Mouse (Mus musculus): ENCODE measurements around the gene Pttg1ip.

The Pttg1ip gene

DNA sequence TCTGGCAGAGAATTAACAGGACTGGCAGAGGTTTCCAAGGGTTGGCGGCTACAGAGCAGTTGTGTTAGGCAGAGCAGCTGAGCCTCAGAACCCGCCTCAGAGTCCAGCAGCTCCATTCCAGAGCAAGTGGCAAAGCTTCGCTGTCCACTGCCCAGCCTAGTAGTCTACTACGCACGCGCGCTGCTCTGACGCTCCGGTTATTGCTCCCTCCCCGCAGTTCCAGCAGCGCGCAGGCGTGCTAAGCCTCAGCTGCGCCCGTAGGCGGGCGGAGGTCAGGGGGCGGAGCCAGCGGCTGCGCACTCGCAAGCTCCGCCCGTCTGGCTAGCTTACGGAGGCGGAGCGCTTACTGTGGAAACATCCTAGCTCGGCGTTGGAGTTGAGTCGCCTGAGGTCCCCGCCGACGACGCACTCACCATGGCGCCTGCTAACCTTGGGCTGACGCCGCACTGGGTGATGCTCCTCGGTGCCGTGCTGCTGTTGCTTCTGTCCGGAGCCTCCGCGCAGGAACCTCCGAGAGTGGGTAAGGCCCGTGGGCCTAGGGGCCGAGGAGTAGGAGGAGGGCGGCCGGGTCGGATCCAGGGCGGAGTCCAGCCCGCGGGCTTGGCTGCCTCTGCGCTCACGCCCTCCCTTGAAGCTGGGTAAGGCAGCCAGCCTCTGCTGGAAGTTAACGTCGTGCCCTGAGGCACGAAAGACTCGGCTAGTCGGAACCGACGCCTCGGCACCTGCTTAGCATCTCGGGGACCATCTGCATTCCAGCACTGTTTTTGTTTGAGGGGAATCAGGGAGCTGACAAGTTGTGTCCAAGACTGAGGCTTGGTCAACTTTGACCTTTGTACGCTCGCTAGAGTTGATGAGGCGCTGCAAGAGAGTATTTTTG lies at the start of gene Pttg1ip:
Gene Pttg1ip, plus strand, starts transcription at position 313 of the 877 bp plus-strand sequence.
- peak; percentile 94 to 95 for DNase-seq

DNA sequence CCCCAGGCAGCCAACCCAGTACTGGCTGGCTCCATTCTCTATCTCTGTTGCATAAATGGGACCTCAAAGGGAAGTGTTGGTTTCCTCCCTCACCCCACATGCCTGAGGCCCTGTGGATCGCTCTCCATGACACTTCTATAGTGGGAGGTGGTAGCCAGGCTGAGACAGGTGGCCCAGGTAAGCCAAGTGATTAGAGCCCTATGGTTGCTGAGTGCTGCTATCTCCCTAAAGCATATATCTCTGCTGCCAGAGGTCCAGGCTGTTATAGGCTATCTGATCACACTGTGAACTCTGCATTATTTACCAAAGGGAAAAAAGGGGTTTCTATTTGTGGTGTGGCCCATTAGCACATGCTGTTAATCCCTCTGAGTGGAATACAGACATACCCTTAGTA lies 49.5 kb upstream of the Pttg1ip start:
- no peak for DNase-seq

DNA sequence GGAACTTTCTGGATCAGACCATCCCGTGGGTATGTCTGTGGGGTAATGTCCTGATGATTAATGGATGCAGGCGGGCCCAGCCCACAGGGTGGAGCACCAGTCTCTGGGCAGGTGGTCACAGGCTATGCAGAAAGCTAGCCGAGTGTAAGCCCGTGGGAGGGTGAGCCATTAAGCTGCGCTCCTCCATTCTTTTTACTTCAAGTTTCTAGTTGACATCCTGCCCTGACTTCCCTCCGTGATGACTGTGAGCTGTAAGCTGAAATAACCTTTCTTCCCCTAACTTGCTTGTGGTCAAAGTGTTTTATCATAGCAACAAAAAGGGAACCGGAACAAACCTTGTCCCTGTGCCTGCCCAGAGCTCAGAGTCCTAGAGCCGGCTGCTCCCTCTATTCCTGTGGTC lies 44.8 kb upstream of the Pttg1ip start:
- DNase-seq = peak; percentile 34

DNA sequence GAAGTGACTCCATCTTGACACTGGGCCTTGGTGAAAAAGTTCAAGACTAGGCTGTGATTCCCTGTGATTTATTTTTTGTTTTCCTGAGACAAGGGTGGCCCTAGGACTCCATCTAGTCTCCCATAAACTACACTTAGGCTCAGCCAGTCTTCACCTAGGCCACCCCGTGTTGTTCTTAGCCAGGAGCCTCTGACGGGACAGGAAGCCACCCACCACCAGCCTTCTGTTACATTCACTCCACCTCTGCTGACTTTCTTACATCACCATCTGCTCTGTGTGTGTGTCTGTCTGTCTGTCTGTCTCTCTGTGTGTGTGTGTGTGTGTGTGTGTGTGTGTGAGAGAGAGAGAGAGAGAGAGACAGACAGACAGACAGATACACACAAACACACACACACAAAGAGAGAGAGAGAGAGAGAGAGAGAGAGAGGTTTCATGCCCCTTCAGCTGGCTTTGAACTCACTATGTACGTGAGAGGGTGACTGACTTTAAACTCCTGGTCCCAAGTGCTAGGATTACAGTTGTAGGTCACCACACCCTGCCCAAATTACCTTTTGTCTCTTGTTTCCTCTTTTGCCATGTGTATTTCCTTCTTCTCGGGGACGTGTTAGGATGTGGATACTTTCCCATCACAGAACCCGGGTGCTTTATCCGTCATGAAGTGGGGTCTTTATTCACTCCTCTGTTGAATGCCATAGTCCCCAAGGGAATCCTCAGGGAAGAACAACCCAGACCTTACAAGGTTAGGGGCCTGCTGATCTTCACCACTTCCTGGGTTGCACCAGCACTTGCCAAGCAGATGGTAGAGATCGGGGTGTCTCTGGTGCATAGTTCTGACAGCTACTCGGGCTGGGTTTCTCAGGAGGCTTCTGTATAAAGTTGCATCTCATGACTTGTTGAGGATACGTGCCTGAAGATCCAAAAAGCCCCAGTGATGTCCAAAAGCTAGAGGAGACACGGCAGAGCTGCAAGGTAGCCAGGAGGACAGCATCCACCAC lies 44.0 kb upstream of the Pttg1ip start:
- peak in 1 of 2 experiments; percentile 22 for DNase-seq

DNA sequence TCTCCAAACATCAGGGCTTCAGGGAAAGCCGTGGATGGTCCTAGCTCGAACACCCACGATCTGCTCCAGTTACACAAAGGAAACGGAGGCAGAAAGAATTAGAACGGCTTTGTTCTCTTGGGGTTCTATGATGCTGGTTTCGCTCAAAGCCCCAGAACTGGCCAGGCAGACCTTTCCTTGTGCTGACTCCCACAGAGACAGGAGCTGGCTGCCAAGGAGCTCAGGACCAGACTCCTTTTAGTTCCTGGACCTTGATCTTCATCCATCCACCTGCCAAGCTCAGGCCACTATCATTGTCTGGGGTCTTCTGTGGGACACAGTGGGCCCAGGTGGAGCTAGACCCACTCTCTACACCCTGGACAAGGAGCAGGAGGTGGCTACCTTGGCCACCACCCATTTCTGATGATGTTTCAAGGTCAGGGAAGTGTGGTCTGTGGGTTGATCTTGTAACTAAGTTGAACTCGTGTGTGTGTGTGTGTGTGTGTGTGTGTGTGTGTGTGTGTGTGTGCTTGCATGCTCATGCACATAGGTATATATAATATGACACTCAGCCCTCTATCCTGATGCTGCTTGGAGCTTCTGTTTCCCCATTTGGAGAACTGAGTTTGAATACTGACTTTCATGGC lies 42.1 kb upstream of the Pttg1ip start:
- no peak for DNase-seq

- DNase-seq = no peak
Observed at GRCm38 (mm10) chr10:77540576-77541102, 40.9 kb upstream of the Pttg1ip start.

- DNase-seq = no peak
Observed at GRCm38 (mm10) chr10:77541864-77542666, 39.5 kb upstream of the Pttg1ip start.

DNA sequence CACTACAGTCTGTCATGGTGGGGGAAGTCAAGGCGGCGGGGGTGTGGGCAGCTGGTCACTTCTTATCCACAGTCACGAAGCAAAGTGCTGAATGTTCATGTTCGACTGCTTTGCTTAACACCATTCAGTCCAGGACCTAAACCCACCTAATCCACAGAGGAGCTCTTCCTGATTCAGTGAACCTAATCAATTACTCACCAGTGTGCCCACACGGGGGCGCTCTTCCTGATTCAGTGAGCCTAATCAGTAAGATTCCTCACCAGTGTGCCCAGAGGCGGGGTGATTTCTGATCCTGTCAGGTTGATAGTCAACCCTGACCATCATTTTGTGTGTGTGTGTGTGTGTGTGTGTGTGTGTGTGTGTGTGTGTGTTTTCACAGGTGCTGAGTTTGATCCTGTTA lies 38.3 kb upstream of the Pttg1ip start:
- DNase-seq = peak; percentile 74 to 77

DNA sequence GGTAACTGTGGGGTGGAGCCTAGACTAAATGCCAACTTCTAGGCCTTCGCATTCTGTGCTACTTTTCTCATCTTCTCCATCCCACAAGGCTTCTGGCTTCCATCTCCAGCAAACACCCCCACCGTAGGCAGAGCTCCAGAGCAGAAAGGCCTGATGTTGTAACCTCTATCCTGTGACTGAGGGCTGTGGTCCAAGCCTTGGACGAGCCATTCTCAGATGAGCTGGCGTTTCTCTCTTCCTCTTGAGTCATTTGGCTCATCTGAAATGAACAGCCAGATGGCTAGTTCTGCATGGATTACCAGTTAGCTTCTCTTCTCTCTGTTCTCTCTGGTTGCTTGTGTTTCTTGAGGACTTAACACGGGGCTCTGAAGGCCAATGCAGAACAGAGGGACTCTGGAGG lies 36.6 kb upstream of the Pttg1ip start:
- no peak for DNase-seq

- no peak for DNase-seq
Observed at GRCm38 (mm10) chr10:77548576-77548975, 32.9 kb upstream of the Pttg1ip start.

DNA sequence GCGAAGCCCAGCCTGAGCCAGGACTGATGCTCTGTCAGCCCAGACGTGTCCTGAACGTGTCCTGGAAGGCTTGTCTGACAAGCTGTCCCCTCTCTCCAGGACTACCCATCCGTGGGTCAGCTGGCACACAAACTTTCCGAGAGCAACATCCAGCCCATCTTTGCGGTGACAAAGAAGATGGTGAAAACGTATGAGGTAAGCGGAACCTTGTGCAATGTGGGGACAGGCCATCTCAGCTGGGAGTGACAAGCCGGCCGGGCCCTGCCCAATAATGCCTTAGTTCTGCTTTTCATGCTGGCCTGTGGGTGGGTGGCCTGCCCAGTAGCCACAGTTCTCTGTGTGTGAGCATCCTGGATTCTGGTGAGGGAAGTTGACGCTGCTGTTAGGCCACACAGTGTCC lies 30.6 kb upstream of the Pttg1ip start:
- DNase-seq = no peak

DNA sequence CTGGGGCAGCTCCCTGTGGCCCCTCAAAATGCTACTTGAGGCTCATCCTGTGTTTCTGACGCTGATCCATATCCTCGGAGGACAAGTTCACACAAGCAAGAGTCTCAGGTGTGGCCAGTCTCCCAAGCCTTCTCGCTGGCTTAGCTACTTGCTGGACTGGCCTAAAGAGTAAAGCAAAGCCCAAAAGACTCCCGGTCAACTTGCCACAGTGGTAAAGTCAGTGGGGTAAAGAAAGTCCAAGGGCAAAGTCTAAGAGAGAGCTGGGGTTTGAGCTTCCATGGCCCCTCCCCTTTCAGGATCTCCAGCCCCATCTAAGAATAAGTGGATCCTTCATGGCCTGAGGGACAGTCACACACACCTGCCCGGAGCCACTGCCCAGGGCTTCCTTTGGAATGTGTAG lies 29.4 kb upstream of the Pttg1ip start:
- DNase-seq = no peak

GRCm38 (mm10) chr10:77553285-77553684 lies 28.2 kb upstream of the Pttg1ip start:
- DNase-seq = no peak

- DNase-seq = no peak
Observed at GRCm38 (mm10) chr10:77554918-77555317, 26.6 kb upstream of the Pttg1ip start.

DNA sequence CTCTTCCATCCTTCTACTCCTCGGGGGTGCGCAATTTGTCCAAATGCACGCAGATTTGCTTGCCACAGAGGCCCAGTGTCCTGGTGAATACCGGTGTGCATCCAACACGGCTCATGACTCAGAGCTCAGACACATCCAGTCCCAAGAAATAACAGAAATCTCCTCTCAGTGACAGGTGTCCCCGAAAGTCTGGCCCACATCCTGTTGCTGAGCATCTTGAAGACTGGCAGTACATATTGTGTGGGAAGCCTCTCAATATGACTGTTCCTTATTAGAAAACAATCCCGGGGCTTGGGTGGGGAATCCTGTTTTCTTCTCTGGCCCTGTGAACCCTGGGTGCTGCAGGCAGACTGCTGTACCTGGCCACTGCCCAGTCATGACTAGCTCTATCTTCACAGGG lies 24.9 kb upstream of the Pttg1ip start:
- DNase-seq = no peak

DNA sequence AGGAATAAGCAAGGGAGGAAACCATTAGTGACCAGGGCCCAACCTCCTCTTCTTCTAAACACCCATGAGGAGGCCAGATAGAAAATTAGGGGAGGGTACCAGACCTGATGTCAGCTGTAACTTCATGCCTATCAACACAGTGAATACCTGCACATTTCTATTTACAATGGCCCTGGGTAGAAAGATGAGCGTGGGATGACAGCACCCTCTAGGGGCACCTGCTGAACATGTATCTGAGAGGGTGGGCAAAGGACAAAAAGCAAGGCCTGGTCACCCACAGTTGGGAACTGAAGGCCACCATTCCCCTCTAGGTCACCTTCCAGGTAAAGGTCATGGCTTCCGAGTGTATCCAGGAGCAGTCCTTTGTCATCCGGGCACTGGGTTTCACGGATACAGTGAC lies 23.9 kb upstream of the Pttg1ip start:
- DNase-seq = no peak

DNA sequence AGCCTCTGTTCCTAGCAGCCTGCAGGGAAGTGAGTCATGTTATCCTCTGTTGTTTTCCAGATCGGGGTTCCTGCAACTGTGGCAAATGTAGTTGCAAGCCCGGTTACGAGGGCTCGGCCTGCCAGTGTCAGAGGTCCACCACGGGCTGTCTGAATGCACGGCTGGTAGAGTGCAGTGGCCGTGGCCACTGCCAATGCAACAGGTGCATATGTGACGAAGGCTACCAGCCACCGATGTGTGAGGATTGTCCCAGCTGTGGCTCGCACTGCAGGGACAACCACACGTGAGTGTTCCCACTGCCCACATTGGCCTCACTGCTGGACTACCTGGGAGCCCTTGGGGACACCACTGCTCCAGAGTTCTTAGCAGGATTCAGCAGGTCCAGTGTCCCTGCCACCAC lies 21.4 kb upstream of the Pttg1ip start:
- no peak for DNase-seq

GRCm38 (mm10) chr10:77560830-77561229 lies 20.7 kb upstream of the Pttg1ip start:
- no peak for DNase-seq

DNA sequence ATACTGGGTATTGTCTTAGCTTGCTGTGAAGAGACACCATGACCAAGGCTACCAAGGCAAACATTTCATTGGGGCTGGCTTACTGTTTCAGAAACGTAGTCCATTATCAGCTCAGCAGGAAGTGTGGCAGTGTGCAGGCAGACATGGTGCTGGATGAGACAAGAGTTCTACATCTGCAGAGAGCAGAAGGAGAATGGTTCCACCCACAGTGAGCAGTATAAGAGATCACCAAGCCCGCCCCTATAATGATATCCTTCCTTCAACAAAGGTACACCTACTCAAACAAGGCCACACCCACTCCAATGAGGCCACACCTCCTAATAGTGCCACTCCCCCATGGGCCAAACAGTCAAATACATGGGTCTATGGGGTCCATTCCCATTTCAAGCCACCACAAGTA lies 20.0 kb upstream of the Pttg1ip start:
- no peak for DNase-seq

DNA sequence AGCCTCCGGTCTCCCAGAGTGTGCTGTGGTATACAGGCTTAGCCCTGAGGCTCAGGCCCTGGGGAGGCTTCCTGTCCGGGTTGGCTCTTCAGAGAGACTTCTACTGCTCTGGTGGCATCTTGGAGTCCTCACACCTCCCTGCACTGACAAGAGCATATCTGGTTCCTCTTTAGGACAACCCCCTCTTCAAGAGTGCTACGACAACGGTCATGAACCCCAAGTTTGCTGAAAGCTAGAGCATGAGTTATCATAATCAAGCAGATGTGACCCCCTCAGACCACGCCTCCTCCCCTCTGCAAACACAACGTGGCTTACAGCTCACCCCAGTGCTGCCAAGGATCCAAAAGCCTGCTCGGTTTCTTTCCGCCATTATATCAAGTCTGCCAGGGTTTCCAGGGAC lies 16.5 kb upstream of the Pttg1ip start:
- DNase-seq = no peak

DNA sequence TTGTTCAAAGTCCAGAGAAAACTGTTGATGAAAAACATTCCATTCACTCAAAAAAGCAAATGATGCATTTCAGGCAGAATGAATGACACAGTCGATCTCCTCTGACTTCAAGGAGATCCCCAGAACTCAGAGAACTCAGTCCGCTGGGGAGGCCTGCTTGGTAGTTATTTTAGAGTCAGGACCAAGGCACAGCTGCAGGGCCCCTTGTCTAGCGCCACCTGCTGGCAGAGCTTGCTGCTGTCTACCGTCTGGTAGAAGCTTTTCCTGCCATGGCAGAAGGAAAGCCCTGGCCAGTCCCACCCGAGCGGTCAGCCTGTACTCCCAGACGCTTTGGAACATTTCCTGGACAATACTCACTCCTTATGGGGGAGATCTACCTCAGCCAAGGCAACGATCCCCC lies 14.9 kb upstream of the Pttg1ip start:
- peak; percentile 91 for DNase-seq

DNA sequence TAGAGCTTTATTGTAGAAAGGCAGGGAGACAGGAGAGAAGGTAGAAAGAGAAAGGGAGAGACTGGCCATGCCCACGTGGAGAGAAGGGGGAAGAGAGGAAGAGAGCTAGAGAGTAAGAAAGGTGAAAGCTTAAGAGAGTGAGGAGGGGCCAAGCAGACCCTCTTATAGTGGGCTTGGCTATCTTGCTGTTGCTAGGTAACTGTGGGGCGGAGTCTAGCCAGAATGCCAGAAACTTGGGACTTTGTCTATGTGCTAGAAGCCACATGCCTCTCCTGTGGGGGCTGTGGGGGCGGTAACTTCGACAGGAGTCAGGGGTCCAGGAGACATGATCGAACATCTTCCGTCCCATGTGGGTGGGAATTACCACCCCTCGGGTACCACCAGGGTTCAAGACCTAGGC lies 12.0 kb upstream of the Pttg1ip start:
- no peak for DNase-seq
